Mouse (Mus musculus) central nervous system, embryonic 18 days (tissue): Measurements from ENCODE around the gene Serpina16. TPM values are rescaled to one million over a fixed set of nuclear protein-coding genes. Genes with fewer than 3 reads are reported as not detected.

Source experiments
- polyA plus RNA-seq: library from polyadenylated mRNA; depleted of rRNA; stranded (reverse); fragments of >200 nt; gene quantifications from 2 replicates; pipeline ENCODE4 v1.2.3, GENCODE M21; 2012; rRNA removed

Gene Serpina16
- polyA plus RNA-seq = not detected in 2 replicates

GRCm38 (mm10) chr12:103676039-103676438 lies at the start of gene Serpina16:
Gene Serpina16, minus strand, starts transcription at chr12:103676139.

GRCm38 (mm10) chr12:103695429-103695828 lies 19.5 kb upstream of the Serpina16 start, which contains the start of gene Serpina1f:
Gene Serpina1f, minus strand, starts transcription at chr12:103695529.

DNA sequence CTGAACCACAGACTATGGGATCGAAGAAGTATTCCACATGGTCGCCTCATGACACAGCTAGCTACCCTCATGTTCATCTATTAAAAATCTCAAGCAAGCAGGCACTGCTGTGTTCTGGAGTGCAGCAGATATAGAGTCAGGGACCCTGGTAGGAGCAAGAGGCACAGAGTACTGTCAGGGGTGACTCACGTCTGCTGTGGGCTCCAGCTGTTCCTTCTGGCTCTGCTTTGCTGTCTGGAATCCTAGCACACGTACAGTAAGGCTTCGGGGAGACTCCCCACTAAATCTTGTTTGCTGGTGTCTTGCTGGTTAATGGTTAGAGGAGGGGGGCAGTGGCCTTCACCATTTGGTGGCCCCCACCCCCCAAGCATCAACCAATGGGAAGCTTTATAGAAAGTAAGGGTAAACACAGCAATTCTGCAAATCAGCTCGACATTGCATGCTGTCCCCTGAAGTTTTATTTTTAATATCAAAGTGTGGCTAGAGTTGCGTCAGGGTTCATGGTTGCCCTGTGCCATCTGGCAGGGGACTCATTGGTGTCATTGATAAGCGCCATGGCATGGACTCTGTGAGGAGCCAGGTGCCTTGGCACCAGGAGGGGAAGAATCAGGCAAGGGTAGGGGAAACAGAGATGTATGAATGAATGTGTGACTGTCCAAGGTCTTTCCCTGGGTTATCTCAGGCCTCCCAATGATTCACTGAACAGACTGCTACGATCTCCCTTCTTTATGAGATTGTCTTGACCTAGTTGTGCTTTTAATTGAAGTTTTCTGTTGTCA lies 18.9 kb downstream of the Serpina16 start, which contains the start of gene Serpina6:
TSS of gene Serpina6 (minus strand) at position 365 of the 779 bp plus-strand sequence.

DNA sequence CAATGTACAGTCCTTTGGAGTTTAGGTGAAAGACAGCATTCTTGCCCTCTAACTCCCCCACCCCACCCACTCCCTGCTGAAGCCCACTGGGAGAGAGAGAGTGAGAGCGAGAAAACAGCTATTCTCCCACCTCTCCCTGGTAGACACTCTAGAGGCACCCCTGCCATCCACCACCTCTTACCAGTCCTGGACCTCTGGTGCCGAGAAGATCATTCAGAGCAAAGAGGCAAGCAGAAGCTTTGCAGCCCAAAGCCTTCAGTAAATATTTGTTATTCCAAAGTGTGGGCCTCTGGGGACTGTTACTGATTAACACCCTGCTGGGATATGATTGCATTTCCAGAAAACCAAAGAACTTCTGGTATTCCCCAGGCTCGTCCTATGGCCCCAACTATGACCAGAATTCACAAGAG lies 44.7 kb downstream of the Serpina16 start, which contains the start of gene Serpina10:
TSS of gene Serpina10 (minus strand) at position 242 of the 410 bp plus-strand sequence.

Other genes starting within 250 kb of the Serpina16 start
- 30.0 and 45.7 TPM in 2 replicates for gene Ifi27, start 241.9 kb downstream of the Serpina16 start, polyA plus RNA-seq
- 7.3 and 12.3 TPM in 2 replicates for gene Ifi27l2a, start 232.5 kb downstream of the Serpina16 start, polyA plus RNA-seq
- gene Ifi27l2b, start 218.9 kb downstream of the Serpina16 start, polyA plus RNA-seq = not detected in 2 replicates
- 5.7 and 6.6 TPM in 2 replicates for gene Ppp4r4, start 143.9 kb downstream of the Serpina16 start, polyA plus RNA-seq
- gene Serpina10, start 44.7 kb downstream of the Serpina16 start, polyA plus RNA-seq = 0.03 TPM in 1 of 2 replicates, not detected in the other
- gene Serpina6, start 18.9 kb downstream of the Serpina16 start, polyA plus RNA-seq = 0.03 and 0.04 TPM in 2 replicates
- not detected in 2 replicates for gene Serpina1f, start 19.4 kb upstream of the Serpina16 start, polyA plus RNA-seq
- gene Serpina1d, start 97.5 kb upstream of the Serpina16 start, polyA plus RNA-seq = 0.12 TPM in 1 of 2 replicates, not detected in the other
- 0.06 and 0.09 TPM in 2 replicates for gene Serpina1b, start 154.2 kb upstream of the Serpina16 start, polyA plus RNA-seq
- gene Serpina1a, start 187.4 kb upstream of the Serpina16 start, polyA plus RNA-seq = 0.05 TPM in 1 of 2 replicates, not detected in the other
- gene Serpina1c, start 228.7 kb upstream of the Serpina16 start, polyA plus RNA-seq = 0.09 TPM in 1 of 2 replicates, not detected in the other